Mouse (Mus musculus): ENCODE results near the gene Ece1. TPM values are rescaled to one million over a fixed set of nuclear protein-coding genes. Genes with fewer than 3 reads are reported as not detected.
A peak's percentile ranks its signal among the peaks of the same experiment; 100 is the strongest.

The Ece1 gene
- polyA plus RNA-seq, 1 experiment, result 69.9 TPM

- Histone ChIP-seq H3K79me2 (ENCODE audit: control insufficient read depth, insufficient read depth) (no peaks in the 10 kb centered on the region), H3K36me3 (ENCODE audit: control insufficient read depth, insufficient read depth) (no peaks in the 10 kb centered on the region), H3K27me3 (ENCODE audit: control insufficient read depth, insufficient read depth, insufficient read length) (no peaks in the 10 kb centered on the region), H3K4me3 (no peak overlapping the region), H3K4me2 (ENCODE audit: low read depth) (no peak overlapping the region), H3ac (ENCODE audit: control insufficient read depth, insufficient read length) (no peak overlapping the region)
- TF ChIP-seq E2F4 (IDR thresholded peaks at IDR 0.05; ENCODE audit: insufficient read depth) (no peak), MYOD1 (IDR thresholded peaks at IDR 0.05; ENCODE audit: control insufficient read depth in 1 of 3, insufficient read length in 2 of 3, low read depth in 2 of 3) (no peak), TCF12 (IDR thresholded peaks at IDR 0.05; ENCODE audit: insufficient read depth, poor library complexity, severe bottlenecking) (no peak), USF1 (IDR thresholded peaks at IDR 0.05; ENCODE audit: low read depth) (no peak), SRF (IDR thresholded peaks at IDR 0.05; ENCODE audit: control insufficient read depth, insufficient read length, low read depth) (no peak), MYOG (IDR thresholded peaks at IDR 0.05; ENCODE audit: control insufficient read depth in 1 of 3, insufficient read depth in 1 of 3, insufficient read length in 2 of 3, low read depth in 2 of 3) (no peak), POLR2AphosphoS2 (IDR thresholded peaks at IDR 0.05; ENCODE audit: insufficient read length, low read depth) (no peak), MAX (IDR thresholded peaks at IDR 0.05; ENCODE audit: low read depth) (no peak), CEBPB (IDR thresholded peaks at IDR 0.05; ENCODE audit: insufficient read depth, poor library complexity, severe bottlenecking) (no peak), TCF3 (IDR thresholded peaks at IDR 0.05; ENCODE audit: insufficient read length, low read depth) (no peak), REST (IDR thresholded peaks at IDR 0.05; ENCODE audit: insufficient read depth, insufficient read length) (no peak), POLR2A (IDR thresholded peaks at IDR 0.05; ENCODE audit: insufficient read length, low read depth) (no peak)
Measured at GRCm38 (mm10) chr4:137941871-137942781, 80.1 kb downstream of the Ece1 start.

- TF ChIP-seq E2F4 (IDR thresholded peaks at IDR 0.05; ENCODE audit: insufficient read depth) (no peak), MYOD1 (IDR thresholded peaks at IDR 0.05; ENCODE audit: control insufficient read depth in 1 of 3, insufficient read length in 2 of 3, low read depth in 2 of 3) (no peak), SRF (IDR thresholded peaks at IDR 0.05; ENCODE audit: control insufficient read depth, insufficient read length, low read depth) (no peak), MYOG (IDR thresholded peaks at IDR 0.05; ENCODE audit: control insufficient read depth in 1 of 3, insufficient read depth in 1 of 3, insufficient read length in 2 of 3, low read depth in 2 of 3) (no peak), TCF3 (IDR thresholded peaks at IDR 0.05; ENCODE audit: insufficient read length, low read depth) (no peak), POLR2AphosphoS2 (IDR thresholded peaks at IDR 0.05; ENCODE audit: insufficient read length, low read depth) (no peak), CEBPB (IDR thresholded peaks at IDR 0.05; ENCODE audit: insufficient read depth, poor library complexity, severe bottlenecking) (no peak), POLR2A (IDR thresholded peaks at IDR 0.05; ENCODE audit: insufficient read length, low read depth) (no peak), MAX (IDR thresholded peaks at IDR 0.05; ENCODE audit: low read depth) (no peak), USF1 (IDR thresholded peaks at IDR 0.05; ENCODE audit: low read depth) (no peak), TCF12 (IDR thresholded peaks at IDR 0.05; ENCODE audit: insufficient read depth, poor library complexity, severe bottlenecking) (no peak), REST (IDR thresholded peaks at IDR 0.05; ENCODE audit: insufficient read depth, insufficient read length) (no peak)
- Histone ChIP-seq H3K36me3 (ENCODE audit: control insufficient read depth, insufficient read depth) (no peaks in the 10 kb centered on the region), H3K27me3 (ENCODE audit: control insufficient read depth, insufficient read depth, insufficient read length) (no peaks in the 10 kb centered on the region), H3ac (ENCODE audit: control insufficient read depth, insufficient read length) (no peak overlapping the region), H3K4me3 (no peak overlapping the region), H3K4me2 (ENCODE audit: low read depth) (no peak overlapping the region), H3K79me2 (ENCODE audit: control insufficient read depth, insufficient read depth) (no peaks in the 10 kb centered on the region)
Measured at GRCm38 (mm10) chr4:137942782-137943486, 80.9 kb downstream of the Ece1 start.

- H3K4me3 ChIP-seq, result no peak overlapping the region
- H3K4me2 ChIP-seq (ENCODE audit: low read depth), result no peak overlapping the region
- H3K79me2 ChIP-seq (ENCODE audit: control insufficient read depth, insufficient read depth), result no peaks in the 10 kb centered on the region
- H3K27me3 ChIP-seq (ENCODE audit: control insufficient read depth, insufficient read depth, insufficient read length), result no peaks in the 10 kb centered on the region
- TF ChIP-seq MAX (IDR thresholded peaks at IDR 0.05; ENCODE audit: low read depth) (no peak), CEBPB (IDR thresholded peaks at IDR 0.05; ENCODE audit: insufficient read depth, poor library complexity, severe bottlenecking) (no peak), POLR2A (IDR thresholded peaks at IDR 0.05; ENCODE audit: insufficient read length, low read depth) (no peak), REST (IDR thresholded peaks at IDR 0.05; ENCODE audit: insufficient read depth, insufficient read length) (no peak), SRF (IDR thresholded peaks at IDR 0.05; ENCODE audit: control insufficient read depth, insufficient read length, low read depth) (no peak), USF1 (IDR thresholded peaks at IDR 0.05; ENCODE audit: low read depth) (no peak), TCF3 (IDR thresholded peaks at IDR 0.05; ENCODE audit: insufficient read length, low read depth) (no peak), POLR2AphosphoS2 (IDR thresholded peaks at IDR 0.05; ENCODE audit: insufficient read length, low read depth) (no peak), E2F4 (IDR thresholded peaks at IDR 0.05; ENCODE audit: insufficient read depth) (no peak), MYOD1 (IDR thresholded peaks at IDR 0.05; ENCODE audit: control insufficient read depth in 1 of 3, insufficient read length in 2 of 3, low read depth in 2 of 3) (no peak), TCF12 (IDR thresholded peaks at IDR 0.05; ENCODE audit: insufficient read depth, poor library complexity, severe bottlenecking) (no peak)
- H3K36me3 ChIP-seq (ENCODE audit: control insufficient read depth, insufficient read depth), result no peaks in the 10 kb centered on the region
- H3ac ChIP-seq (ENCODE audit: control insufficient read depth, insufficient read length), result no peak overlapping the region
Measured at GRCm38 (mm10) chr4:137943540-137943939, 81.5 kb downstream of the Ece1 start.

GRCm38 (mm10) chr4:137945376-137945775 is 83.3 kb downstream of the Ece1 start:
- Histone ChIP-seq H3K4me3 (no peak overlapping the region), H3K36me3 (ENCODE audit: control insufficient read depth, insufficient read depth) (no peaks in the 10 kb centered on the region)

More at GRCm38 (mm10) chr4:137945376-137945775, 83.3 kb downstream of the Ece1 start:
- Histone ChIP-seq H3K79me2 (ENCODE audit: control insufficient read depth, insufficient read depth) (no peaks in the 10 kb centered on the region), H3K27me3 (ENCODE audit: control insufficient read depth, insufficient read depth, insufficient read length) (no peaks in the 10 kb centered on the region), H3ac (ENCODE audit: control insufficient read depth, insufficient read length) (no peak overlapping the region), H3K4me2 (ENCODE audit: low read depth) (no peak overlapping the region)
- no peak for TF ChIP-seq TCF12 (IDR thresholded peaks at IDR 0.05; ENCODE audit: insufficient read depth, poor library complexity, severe bottlenecking)
- TF ChIP-seq USF1 (IDR thresholded peaks at IDR 0.05; ENCODE audit: low read depth), result peak; percentile 36
- TF ChIP-seq MYOG (IDR thresholded peaks at IDR 0.05; ENCODE audit: control insufficient read depth in 1 of 3, insufficient read depth in 1 of 3, insufficient read length in 2 of 3, low read depth in 2 of 3), result no peak
- no peak for TF ChIP-seq POLR2AphosphoS2 (IDR thresholded peaks at IDR 0.05; ENCODE audit: insufficient read length, low read depth)

Measured in myocyte (in vitro differentiated cells).